Mouse (Mus musculus) cerebellum, postnatal 36 days (tissue): Measurements from ENCODE around the gene Cfap61.

Experiments
- DNase-seq, 2 experiments: peaks; one replicate each; pipeline ENCODE4 v3.0.0; 2021 to 2022; ENCODE audit warnings: mixed read lengths in 2 of 2

Gene Cfap61

GRCm38 (mm10) chr2:146222279-146223175 lies 287.9 kb downstream of the Cfap61 start:
- DNase-seq, result peak; percentile 9 to 14

GRCm38 (mm10) chr2:146223176-146223905 lies 288.8 kb downstream of the Cfap61 start:
- DNase-seq, result peak; percentile 14 to 19

GRCm38 (mm10) chr2:146224141-146224540 lies 289.6 kb downstream of the Cfap61 start:
- no peak for DNase-seq

- DNase-seq, result no peak
Observed at GRCm38 (mm10) chr2:146225818-146226217, 291.2 kb downstream of the Cfap61 start.

GRCm38 (mm10) chr2:146226484-146226883 lies 291.9 kb downstream of the Cfap61 start:
- no peak for DNase-seq

GRCm38 (mm10) chr2:146227646-146228045 lies 293.1 kb downstream of the Cfap61 start:
- no peak for DNase-seq

GRCm38 (mm10) chr2:146228435-146228834 lies 293.9 kb downstream of the Cfap61 start:
- no peak for DNase-seq

- no peak for DNase-seq
Observed at GRCm38 (mm10) chr2:146231485-146231884, 296.9 kb downstream of the Cfap61 start.

- DNase-seq, result no peak
Observed at GRCm38 (mm10) chr2:146239196-146239747, 304.7 kb downstream of the Cfap61 start.

- no peak for DNase-seq
Observed at GRCm38 (mm10) chr2:146244049-146244448, 309.5 kb downstream of the Cfap61 start.

- DNase-seq, result no peak
Observed at GRCm38 (mm10) chr2:146245401-146245800, 310.8 kb downstream of the Cfap61 start.

GRCm38 (mm10) chr2:146246409-146247075 lies 312.0 kb downstream of the Cfap61 start:
- no peak for DNase-seq

GRCm38 (mm10) chr2:146247576-146247975 lies 313.0 kb downstream of the Cfap61 start:
- DNase-seq, result no peak

GRCm38 (mm10) chr2:146249033-146249432 lies 314.4 kb downstream of the Cfap61 start:
- DNase-seq, result no peak

- DNase-seq, result no peak
Observed at GRCm38 (mm10) chr2:146250236-146250904, 315.8 kb downstream of the Cfap61 start.

- no peak for DNase-seq
Observed at GRCm38 (mm10) chr2:146254387-146254786, 319.8 kb downstream of the Cfap61 start.

GRCm38 (mm10) chr2:146255636-146256035 lies 321.1 kb downstream of the Cfap61 start:
- DNase-seq, result no peak

GRCm38 (mm10) chr2:146256321-146256875 lies 321.8 kb downstream of the Cfap61 start:
- peak; percentile 26 to 32 for DNase-seq

GRCm38 (mm10) chr2:146257037-146257436 lies 322.5 kb downstream of the Cfap61 start:
- no peak for DNase-seq

- DNase-seq, result no peak
Observed at GRCm38 (mm10) chr2:146257609-146258008, 323.0 kb downstream of the Cfap61 start.

GRCm38 (mm10) chr2:146258736-146259469 lies 324.3 kb downstream of the Cfap61 start:
- peak; percentile 9 to 18 for DNase-seq
